Mouse (Mus musculus) cerebellum, postnatal 36 days (tissue): ENCODE measurements around the gene Fhit.

Experiments
- DNase-seq, 2 experiments: peaks; one replicate each; pipeline ENCODE4 v3.0.0; 2021 to 2022; ENCODE audit warnings: mixed read lengths in 2 of 2

Gene Fhit

GRCm38 (mm10) chr14:10482851-10483613 is 678.8 kb downstream of the Fhit start:
- DNase-seq: no peak

- no peak for DNase-seq
These were observed 680.5 kb downstream of the Fhit start for GRCm38 (mm10) chr14:10481370-10481769.

GRCm38 (mm10) chr14:10480681-10481080 is 681.2 kb downstream of the Fhit start:
- DNase-seq: no peak

GRCm38 (mm10) chr14:10453001-10453861 is 708.6 kb downstream of the Fhit start:
- peak in 1 of 2 experiments; percentile 3 for DNase-seq

- no peak for DNase-seq
These were observed 709.6 kb downstream of the Fhit start for GRCm38 (mm10) chr14:10452234-10452633.

- no peak for DNase-seq
These were observed 716.5 kb downstream of the Fhit start for GRCm38 (mm10) chr14:10445360-10445759.

GRCm38 (mm10) chr14:10439007-10439749 is 722.7 kb downstream of the Fhit start:
- no peak for DNase-seq

GRCm38 (mm10) chr14:10436193-10436592 is 725.6 kb downstream of the Fhit start:
- no peak for DNase-seq

- DNase-seq: no peak
These were observed 729.3 kb downstream of the Fhit start for GRCm38 (mm10) chr14:10432502-10432901.

GRCm38 (mm10) chr14:10430396-10431000 is 731.3 kb downstream of the Fhit start:
- no peak for DNase-seq

- no peak for DNase-seq
These were observed 738.3 kb downstream of the Fhit start for GRCm38 (mm10) chr14:10423499-10423898.

GRCm38 (mm10) chr14:10422261-10422660 is 739.6 kb downstream of the Fhit start:
- DNase-seq: no peak

- DNase-seq: no peak
These were observed 746.8 kb downstream of the Fhit start for GRCm38 (mm10) chr14:10415068-10415467.

- DNase-seq: no peak
These were observed 752.4 kb downstream of the Fhit start for GRCm38 (mm10) chr14:10409306-10409962.

GRCm38 (mm10) chr14:10405346-10405745 is 756.5 kb downstream of the Fhit start:
- DNase-seq: peak; percentile 75 to 79

GRCm38 (mm10) chr14:10367783-10368680 is 793.8 kb downstream of the Fhit start:
- DNase-seq: no peak

GRCm38 (mm10) chr14:10366808-10367207 is 795.0 kb downstream of the Fhit start:
- DNase-seq: no peak

GRCm38 (mm10) chr14:10364281-10364680 is 797.6 kb downstream of the Fhit start:
- DNase-seq: no peak

GRCm38 (mm10) chr14:10363306-10363705 is 798.5 kb downstream of the Fhit start:
- no peak for DNase-seq

- no peak for DNase-seq
These were observed 815.9 kb downstream of the Fhit start for GRCm38 (mm10) chr14:10345905-10346304.

GRCm38 (mm10) chr14:10344064-10344463 is 817.8 kb downstream of the Fhit start:
- DNase-seq: no peak
